Mouse (Mus musculus) liver, postnatal 0 days (tissue): ENCODE measurements around the gene Nostrin.

Experiments
- CTCF ChIP-seq: sonication (generic); IDR thresholded peaks from 2 replicates; pipeline ENCODE4 v1.5.1; 2016; ENCODE audit warnings: antibody characterized with exemption, low read depth
- EP300 ChIP-seq: IDR thresholded peaks from 2 replicates; pipeline ENCODE4 v1.6.1; 2016; ENCODE audit warnings: antibody characterized with exemption, low read depth, mild to moderate bottlenecking

GRCm38 (mm10) chr2:69189222-69189621 is 53.6 kb downstream of the Nostrin start:
- TF ChIP-seq CTCF (no peak), EP300 (no peak)
